Mouse (Mus musculus): ENCODE measurements around the gene Gm20662.

GRCm38 (mm10) chr9:108057262-108057562 is 61.1 kb downstream of the Gm20662 start:
- TF ChIP-seq POLR2A (IDR thresholded peaks at IDR 0.05; ENCODE audit: insufficient read depth, low read depth, low read length) (no peak), CTCF (IDR thresholded peaks at IDR 0.05; ENCODE audit: insufficient read depth, low read depth, low read length) (no peak)
